Mouse (Mus musculus) lung, postnatal 14 days (tissue): Measurements from ENCODE around the gene Prss57.

Source experiments
- DNase-seq: peaks from one replicate; pipeline ENCODE4 v3.0.0; 2021

Gene Prss57

GRCm38 (mm10) chr10:79806972-79807371 lies 16.2 kb upstream of the Prss57 start:
- DNase-seq, result no peak

DNA sequence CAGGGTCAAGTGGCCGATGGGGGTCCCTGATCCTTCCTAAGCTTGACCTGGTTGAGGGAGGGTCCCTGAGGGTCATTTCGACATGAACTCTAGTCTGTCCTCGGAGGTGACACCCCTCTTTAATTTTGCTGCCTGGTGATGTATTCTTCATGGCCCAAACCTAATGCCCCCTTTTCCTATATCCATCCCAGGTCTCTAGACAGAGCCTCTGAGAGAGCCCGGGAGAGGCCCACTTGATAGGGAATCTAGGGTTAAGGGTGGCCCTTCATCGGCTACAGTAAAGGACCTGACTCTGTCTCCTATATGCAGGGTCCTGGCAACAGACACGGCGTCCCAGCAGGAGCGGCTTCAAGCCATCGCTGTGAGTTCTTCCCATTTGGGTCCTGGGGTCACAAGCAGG lies 15.6 kb upstream of the Prss57 start:
- DNase-seq, result no peak

- DNase-seq, result no peak
These were observed 14.9 kb upstream of the Prss57 start for GRCm38 (mm10) chr10:79805636-79806035.

- DNase-seq, result no peak
These were observed 13.1 kb upstream of the Prss57 start for GRCm38 (mm10) chr10:79803716-79804323.

DNA sequence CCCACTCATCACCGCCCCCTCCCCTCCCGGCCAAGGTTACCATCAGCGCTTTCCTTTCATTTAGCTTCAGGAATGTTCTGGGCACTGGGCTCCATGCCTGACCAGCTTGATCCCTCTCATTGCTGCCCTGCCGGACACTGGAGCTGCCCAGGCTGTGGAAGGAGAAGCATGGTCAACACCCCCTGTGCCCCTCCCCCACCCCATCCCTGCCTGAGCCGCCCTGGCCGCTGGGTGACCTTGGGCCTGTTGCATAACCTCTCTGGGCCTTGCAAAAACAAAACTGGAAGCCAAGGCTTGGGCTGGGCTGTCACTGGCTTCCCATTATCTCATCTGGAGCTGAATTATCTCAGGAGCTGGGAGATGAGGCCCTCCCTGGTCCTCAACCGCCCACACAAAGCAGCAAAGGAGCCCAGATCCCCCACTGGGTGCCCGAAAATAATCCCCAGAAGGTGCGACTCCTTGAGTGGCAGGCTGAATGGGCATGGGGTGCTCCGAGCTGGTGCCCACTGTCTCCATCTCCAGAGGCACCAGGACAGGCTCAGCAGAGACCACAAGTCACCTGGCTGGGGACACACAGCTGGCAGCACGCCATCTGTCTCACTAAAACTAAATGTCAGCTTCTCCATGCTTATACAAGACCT lies 11.7 kb upstream of the Prss57 start:
- DNase-seq, result peak; percentile 60

- no peak for DNase-seq
These were observed 11.1 kb upstream of the Prss57 start for GRCm38 (mm10) chr10:79801837-79802236.

DNA sequence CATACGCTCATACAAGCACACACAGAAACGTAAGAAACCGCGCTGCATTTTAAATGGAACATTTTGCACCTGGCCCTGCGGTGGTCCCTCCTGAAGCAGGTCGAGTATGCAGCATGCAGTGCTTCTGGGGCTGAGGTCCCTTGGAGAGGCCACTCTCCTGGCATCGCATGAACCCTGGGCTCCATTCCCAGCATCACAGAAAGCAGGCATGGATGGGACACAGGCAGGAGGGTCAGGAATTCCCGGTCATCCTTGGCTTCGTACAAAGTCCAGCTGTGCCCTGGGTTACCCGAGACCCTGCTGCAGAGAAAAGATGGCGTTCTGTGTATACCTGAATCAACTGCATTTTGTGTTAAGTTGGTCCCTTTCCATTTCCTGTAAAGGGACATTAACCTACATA lies 9.7 kb upstream of the Prss57 start:
- no peak for DNase-seq

- no peak for DNase-seq
These were observed 7.6 kb upstream of the Prss57 start for GRCm38 (mm10) chr10:79798289-79798928.

GRCm38 (mm10) chr10:79797326-79797725 lies 6.6 kb upstream of the Prss57 start:
- no peak for DNase-seq

GRCm38 (mm10) chr10:79795905-79796304 lies 5.1 kb upstream of the Prss57 start:
- no peak for DNase-seq

GRCm38 (mm10) chr10:79794491-79794931 lies 3.8 kb upstream of the Prss57 start:
- DNase-seq, result peak; percentile 79

- DNase-seq, result no peak
These were observed 3.2 kb upstream of the Prss57 start for GRCm38 (mm10) chr10:79793738-79794490.

DNA sequence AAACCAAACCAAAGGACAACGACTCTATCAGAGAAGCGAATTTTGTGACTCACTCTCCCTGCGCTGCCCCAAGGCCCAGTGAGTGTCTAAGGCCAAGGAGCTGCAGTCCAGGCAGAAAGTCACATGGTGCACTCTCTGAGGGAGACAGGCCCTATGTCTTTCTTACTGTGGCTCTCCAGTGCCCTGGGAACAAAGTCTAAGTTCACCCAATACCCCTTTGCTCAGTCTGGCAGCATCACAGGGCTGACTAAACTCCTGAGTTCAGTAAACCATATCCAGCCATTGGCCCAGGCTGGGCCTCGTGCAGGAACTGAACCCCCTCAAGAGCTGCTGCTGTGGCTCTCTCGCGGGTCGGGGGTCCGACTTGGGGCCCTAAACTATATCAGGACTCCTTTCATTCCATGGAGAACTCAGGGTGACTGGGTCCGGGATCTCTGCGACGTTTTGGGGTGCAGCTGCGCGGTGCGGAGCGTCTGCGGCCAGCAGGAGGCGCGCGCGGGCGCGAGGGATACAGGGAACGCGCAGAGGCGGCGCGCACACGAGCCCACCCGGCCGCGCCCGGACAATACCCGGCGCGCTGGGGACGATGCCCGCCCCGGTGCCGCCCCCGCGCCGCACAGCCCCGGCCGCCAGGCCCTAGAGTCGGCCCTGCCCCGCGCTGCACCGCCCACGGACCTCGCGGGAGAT lies 2.4 kb upstream of the Prss57 start, which contains the start of gene Palm:
Gene Palm (plus strand): TSS at position 522 of the 687 bp plus-strand sequence.
- DNase-seq, result peak; percentile 84

- DNase-seq, result no peak
These were observed 1.7 kb upstream of the Prss57 start for GRCm38 (mm10) chr10:79792339-79793040.

DNA sequence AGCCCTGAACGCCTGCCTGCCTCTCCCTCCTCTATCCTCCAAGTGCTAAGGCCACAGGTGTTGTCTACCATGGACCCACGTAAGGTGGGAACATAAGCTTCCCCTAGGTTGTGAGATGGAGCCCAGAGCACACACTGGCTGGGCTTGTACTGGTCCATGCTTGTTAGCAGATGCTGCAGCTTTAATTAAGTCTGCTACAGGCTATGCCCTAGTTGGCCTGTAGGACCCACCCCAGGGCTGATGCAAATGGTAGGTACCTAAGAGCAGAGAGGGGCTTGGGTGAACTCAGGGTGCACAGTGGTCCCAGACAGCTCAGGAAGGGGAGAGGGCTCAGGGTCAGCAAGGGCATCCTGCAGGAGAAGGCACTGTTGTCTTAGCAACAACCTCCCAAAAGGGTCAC lies 1.2 kb downstream of the Prss57 start:
- no peak for DNase-seq

GRCm38 (mm10) chr10:79788386-79789158 lies 2.2 kb downstream of the Prss57 start:
- DNase-seq, result peak; percentile 88

DNA sequence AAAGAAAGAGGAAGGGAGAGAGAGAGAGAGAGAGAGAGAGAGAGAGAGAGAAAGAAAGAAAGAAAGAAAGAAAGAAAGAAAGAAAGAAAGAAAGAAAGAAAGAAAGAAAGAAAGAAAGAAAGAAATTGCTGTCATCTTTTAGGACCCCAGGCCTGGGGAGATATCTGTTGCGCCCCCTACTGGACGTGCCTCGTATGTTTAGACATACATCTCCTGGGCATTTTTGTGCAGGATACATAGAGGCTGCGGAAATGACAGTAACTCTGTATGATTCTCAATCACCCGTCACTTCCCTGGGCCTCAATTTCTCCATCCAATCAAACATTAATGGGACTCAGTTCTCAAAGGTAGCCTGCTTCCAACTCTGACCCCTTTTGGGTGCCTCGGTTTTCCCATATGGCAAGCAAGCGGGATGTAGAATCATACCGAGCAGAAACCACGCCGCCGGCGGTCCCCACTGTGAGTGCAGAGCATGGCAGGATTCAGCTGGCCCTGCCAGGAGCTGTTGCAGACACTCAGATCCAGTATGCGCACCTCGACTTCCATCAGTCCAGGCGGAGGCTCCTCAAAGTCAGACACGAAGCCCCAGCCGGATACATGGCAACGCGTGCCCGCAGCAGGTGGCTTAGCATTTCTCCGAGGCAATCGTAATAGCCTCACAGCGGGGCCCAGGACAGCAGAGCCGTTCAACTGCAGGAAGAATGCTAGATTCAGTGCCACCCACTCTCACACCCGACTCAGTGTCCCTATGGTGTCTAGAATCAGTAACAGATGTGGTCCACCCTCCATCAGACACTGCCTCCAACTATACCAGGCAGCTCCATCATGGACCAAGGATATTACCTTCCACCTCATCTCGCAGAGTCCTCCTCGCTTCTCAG lies 6.6 kb downstream of the Prss57 start:
- DNase-seq, result peak; percentile 65

DNA sequence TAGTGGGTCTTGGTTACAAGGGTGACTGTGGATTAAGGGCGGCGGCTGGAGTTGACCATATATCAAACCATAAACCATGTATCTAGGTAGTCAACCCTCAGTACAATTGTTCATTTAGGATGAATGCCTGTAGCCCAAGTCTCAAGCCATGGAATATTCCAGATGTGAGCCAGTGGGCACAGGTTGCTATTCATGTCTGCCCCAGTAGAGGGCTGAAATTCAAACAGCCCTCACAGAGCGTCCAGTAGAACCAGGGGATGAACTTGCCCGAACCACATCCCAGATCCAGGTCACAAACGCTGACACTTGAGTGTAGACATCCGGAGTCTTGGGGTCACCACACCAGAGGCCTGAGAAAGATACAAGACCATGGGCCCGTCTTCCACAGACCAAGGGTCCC lies 7.7 kb downstream of the Prss57 start:
- DNase-seq, result no peak

GRCm38 (mm10) chr10:79781956-79782355 lies 8.8 kb downstream of the Prss57 start:
- DNase-seq, result no peak

- no peak for DNase-seq
These were observed 9.6 kb downstream of the Prss57 start for GRCm38 (mm10) chr10:79781139-79781538.
